Mouse (Mus musculus) limb, embryonic 15.5 days (tissue): ENCODE data around the gene Ppp1r11. TPM values are rescaled to one million over a fixed set of nuclear protein-coding genes. Genes with fewer than 3 reads are reported as not detected.

Source experiments
- ATAC-seq: fragments of 200-750 bp; cut with Nextera tagmentation; 2 replicates; pipeline ENCODE4 v1.8.0; 2017; ENCODE audit warnings: low read depth, moderate TSS enrichment; ENCODE audit not compliant: insufficient number of reproducible peaks, low FRiP score, low TSS enrichment
- H3K27ac ChIP-seq: fragments of 300-500 bp; sonication (generic); 2 replicates; pipeline ENCODE4 v1.5.1; 2015; ENCODE audit warnings: moderate library complexity, mild to moderate bottlenecking, inconsistent platforms
- H3K27me3 ChIP-seq: fragments of 300-500 bp; sonication (generic); 2 replicates; pipeline ENCODE4 v1.6.1; 2015; ENCODE audit warnings: inconsistent platforms
- H3K36me3 ChIP-seq: fragments of 300-500 bp; sonication (generic); 2 replicates; pipeline ENCODE4 v1.6.1; 2015; ENCODE audit warnings: inconsistent platforms
- H3K4me1 ChIP-seq: fragments of 300-500 bp; sonication (generic); 2 replicates; pipeline ENCODE4 v1.6.1; 2015; ENCODE audit warnings: inconsistent platforms
- H3K4me2 ChIP-seq: fragments of 300-500 bp; sonication (generic); 2 replicates; pipeline ENCODE4 v1.6.1; 2015; ENCODE audit warnings: mild to moderate bottlenecking, inconsistent platforms
- H3K4me3 ChIP-seq: fragments of 300-500 bp; sonication (generic); 2 replicates; pipeline ENCODE4 v1.5.1; 2015; ENCODE audit warnings: mild to moderate bottlenecking, inconsistent platforms
- H3K9ac ChIP-seq: fragments of 300-500 bp; sonication (generic); 2 replicates; pipeline ENCODE4 v1.6.1; 2015; ENCODE audit warnings: inconsistent platforms
- H3K9me3 ChIP-seq: fragments of 300-500 bp; sonication (generic); 2 replicates; pipeline ENCODE4 v1.6.1; 2016; ENCODE audit warnings: inconsistent platforms
- WGBS: fragments of 180-500 bp; shearing (Covaris S2); methylation state at CpG from one replicate; pipeline ENCODE4 v1.1.7; 2015; 5-methylcytosine and 5-hydroxymethylcytosine counted together
- polyA plus RNA-seq: library from polyadenylated mRNA; unstranded; fragments of >200 nt; fragmentation: Nextera tagmentation; extraction: Ambion mirVana; gene quantifications from 2 replicates; pipeline ENCODE4 v1.2.1, GENCODE M21; 2015

The Ppp1r11 gene
- polyA plus RNA-seq, 1 experiment from 2014 or later, result 106 TPM

GRCm38 (mm10) chr17:36931130-36931529, 20.4 kb downstream of the Ppp1r11 start:
- no peak overlapping the region for H3K4me2 ChIP-seq
- no peaks in the 10 kb centered on the region for H3K36me3 ChIP-seq
- no peak for ATAC-seq
- H3K27ac ChIP-seq, result no peak overlapping the region
- no peak overlapping the region for H3K9ac ChIP-seq
- WGBS, result 81% methylated on average over 4 of the region's 4 CpGs
- H3K4me3 ChIP-seq, result no peak overlapping the region
- no peaks in the 10 kb centered on the region for H3K4me1 ChIP-seq
- H3K9me3 ChIP-seq, result no peaks in the 10 kb centered on the region
- H3K27me3 ChIP-seq, result no peaks in the 10 kb centered on the region

- no peak for ATAC-seq
- Histone ChIP-seq H3K4me2 (no peak overlapping the region), H3K27me3 (no peaks in the 10 kb centered on the region), H3K9me3 (no peaks in the 10 kb centered on the region), H3K27ac (no peak overlapping the region), H3K4me1 (no peaks in the 10 kb centered on the region), H3K4me3 (no peak overlapping the region), H3K36me3 (no peaks in the 10 kb centered on the region), H3K9ac (no peak overlapping the region)
- WGBS, result 67% methylated on average over 6 of the region's 6 CpGs
Measured at GRCm38 (mm10) chr17:36930233-36930632, 21.3 kb downstream of the Ppp1r11 start.

GRCm38 (mm10) chr17:36929236-36929932, 22.2 kb downstream of the Ppp1r11 start:
- Histone ChIP-seq H3K9me3 (no peaks in the 10 kb centered on the region), H3K36me3 (no peaks in the 10 kb centered on the region), H3K4me1 (no peaks in the 10 kb centered on the region), H3K27me3 (no peaks in the 10 kb centered on the region), H3K27ac (no peak overlapping the region), H3K4me3 (no peak overlapping the region), H3K9ac (no peak overlapping the region), H3K4me2 (no peak overlapping the region)
- 69% methylated on average over 12 of the region's 12 CpGs for WGBS
- ATAC-seq, result no peak

GRCm38 (mm10) chr17:36927496-36928120, 23.9 kb downstream of the Ppp1r11 start:
- Histone ChIP-seq H3K4me3 (no peak overlapping the region), H3K27ac (no peak overlapping the region), H3K4me1 (no peaks in the 10 kb centered on the region), H3K4me2 (no peak overlapping the region), H3K9ac (no peak overlapping the region), H3K9me3 (no peaks in the 10 kb centered on the region), H3K27me3 (no peaks in the 10 kb centered on the region), H3K36me3 (no peaks in the 10 kb centered on the region)
- 52% methylated on average over 10 of the region's 10 CpGs for WGBS
- no peak for ATAC-seq

- 55% methylated on average over 4 of the region's 4 CpGs for WGBS
- Histone ChIP-seq H3K27me3 (no peaks in the 10 kb centered on the region), H3K4me1 (no peaks in the 10 kb centered on the region), H3K9ac (no peak overlapping the region), H3K27ac (no peak overlapping the region), H3K4me3 (no peak overlapping the region), H3K9me3 (no peaks in the 10 kb centered on the region), H3K4me2 (no peak overlapping the region), H3K36me3 (no peaks in the 10 kb centered on the region)
- no peak for ATAC-seq
Measured at GRCm38 (mm10) chr17:36923491-36923890, 28.1 kb downstream of the Ppp1r11 start.

GRCm38 (mm10) chr17:36922715-36923114, 28.8 kb downstream of the Ppp1r11 start:
- Histone ChIP-seq H3K9ac (no peak overlapping the region), H3K27me3 (no peaks in the 10 kb centered on the region), H3K9me3 (no peaks in the 10 kb centered on the region), H3K4me3 (no peak overlapping the region), H3K4me2 (no peak overlapping the region), H3K27ac (no peak overlapping the region), H3K4me1 (no peaks in the 10 kb centered on the region), H3K36me3 (no peaks in the 10 kb centered on the region)
- WGBS, result 76% methylated on average over 4 of the region's 4 CpGs
- ATAC-seq, result no peak

- Histone ChIP-seq H3K27me3 (no peaks in the 10 kb centered on the region), H3K4me1 (no peaks in the 10 kb centered on the region), H3K27ac (no peak overlapping the region), H3K9ac (no peak overlapping the region), H3K4me3 (no peak overlapping the region), H3K4me2 (no peak overlapping the region), H3K36me3 (no peaks in the 10 kb centered on the region), H3K9me3 (no peaks in the 10 kb centered on the region)
- WGBS, result 40% methylated on average over 15 of the region's 15 CpGs
- ATAC-seq, result no peak
Measured at GRCm38 (mm10) chr17:36920239-36920638, 31.3 kb downstream of the Ppp1r11 start.

GRCm38 (mm10) chr17:36915076-36915475, 36.5 kb downstream of the Ppp1r11 start:
- 13% methylated on average over 9 of the region's 9 CpGs for WGBS
- H3K27me3 ChIP-seq, result no peaks in the 10 kb centered on the region
- no peaks in the 10 kb centered on the region for H3K4me1 ChIP-seq
- no peak for ATAC-seq
- H3K36me3 ChIP-seq, result no peaks in the 10 kb centered on the region
- no peak overlapping the region for H3K4me2 ChIP-seq
- H3K27ac ChIP-seq, result no peak overlapping the region
- H3K9ac ChIP-seq, result no peak overlapping the region
- no peaks in the 10 kb centered on the region for H3K9me3 ChIP-seq
- no peak overlapping the region for H3K4me3 ChIP-seq

GRCm38 (mm10) chr17:36914108-36914507, 37.4 kb downstream of the Ppp1r11 start:
- WGBS, result 15% methylated on average over 2 of the region's 2 CpGs
- Histone ChIP-seq H3K27ac (no peak overlapping the region), H3K9ac (no peak overlapping the region), H3K4me3 (no peak overlapping the region), H3K36me3 (no peaks in the 10 kb centered on the region), H3K27me3 (no peaks in the 10 kb centered on the region), H3K4me2 (no peak overlapping the region), H3K4me1 (no peaks in the 10 kb centered on the region), H3K9me3 (no peaks in the 10 kb centered on the region)
- no peak for ATAC-seq

GRCm38 (mm10) chr17:36912031-36912430, 39.5 kb downstream of the Ppp1r11 start:
- WGBS, result 81% methylated on average over 2 of the region's 2 CpGs

GRCm38 (mm10) chr17:36909802-36910201, 41.7 kb downstream of the Ppp1r11 start:
- no peak overlapping the region for H3K27ac ChIP-seq
- no peaks in the 10 kb centered on the region for H3K4me1 ChIP-seq
- no peak overlapping the region for H3K4me2 ChIP-seq
- no peaks in the 10 kb centered on the region for H3K9me3 ChIP-seq
- no peaks in the 10 kb centered on the region for H3K36me3 ChIP-seq
- ATAC-seq, result no peak
- no peaks in the 10 kb centered on the region for H3K27me3 ChIP-seq
- no peak overlapping the region for H3K9ac ChIP-seq
- 50% methylated on average over 4 of the region's 4 CpGs for whole genome bisulfite sequencing
- no peak overlapping the region for H3K4me3 ChIP-seq

More at GRCm38 (mm10) chr17:36912031-36912430, 39.5 kb downstream of the Ppp1r11 start:
- Histone ChIP-seq H3K36me3 (no peaks in the 10 kb centered on the region), H3K27me3 (no peaks in the 10 kb centered on the region), H3K9ac (no peak overlapping the region), H3K27ac (no peak overlapping the region), H3K4me2 (no peak overlapping the region), H3K9me3 (no peaks in the 10 kb centered on the region), H3K4me3 (no peak overlapping the region), H3K4me1 (no peaks in the 10 kb centered on the region)
- ATAC-seq, result no peak

- Histone ChIP-seq H3K4me3 (no peak overlapping the region), H3K9me3 (no peaks in the 10 kb centered on the region), H3K36me3 (no peaks in the 10 kb centered on the region), H3K9ac (no peak overlapping the region), H3K27me3 (no peaks in the 10 kb centered on the region), H3K27ac (no peak overlapping the region), H3K4me1 (no peaks in the 10 kb centered on the region), H3K4me2 (no peak overlapping the region)
- WGBS, result 54% methylated on average over 1 of the region's 1 CpGs
- no peak for ATAC-seq
Measured at GRCm38 (mm10) chr17:36908235-36908634, 43.3 kb downstream of the Ppp1r11 start.
